Mouse (Mus musculus) G1E (cell line): ENCODE results near the gene Tlk1. TPM values are rescaled to one million over a fixed set of nuclear protein-coding genes. Genes with fewer than 3 reads are reported as not detected.

ENCODE experiments used
- ATAC-seq: 2 replicates; pipeline ENCODE4 v1.8.0; 2016; ENCODE audit warnings: mild to moderate bottlenecking; ENCODE audit not compliant: insufficient number of reproducible peaks, poor library complexity, low FRiP score, severe bottlenecking; ENCODE audit errors: extremely low read depth
- DNase-seq: peaks from one replicate; pipeline ENCODE4 v3.0.0; 2012; ENCODE audit warnings: low spot score
- H3K27me3 ChIP-seq: 2 replicates; pipeline ENCODE4 v1.6.1; 2012; ENCODE audit warnings: mild to moderate bottlenecking, low read length, inconsistent platforms; ENCODE audit not compliant: insufficient read depth
- H3K36me3 ChIP-seq: replicated peaks from 2 replicates; pipeline ENCODE3; 2012; ENCODE audit warnings: mild to moderate bottlenecking, inconsistent platforms
- H3K4me1 ChIP-seq: 2 replicates; pipeline ENCODE4 v1.6.1; 2012; ENCODE audit warnings: low read depth, low read length, inconsistent platforms, mixed read lengths; ENCODE audit not compliant: insufficient read depth
- H3K4me3 ChIP-seq: 2 replicates; pipeline ENCODE4 v1.5.1; 2012; ENCODE audit warnings: low read depth, mild to moderate bottlenecking, inconsistent platforms, low read length, moderate library complexity, mixed read lengths
- H3K9me3 ChIP-seq: replicated peaks from 2 replicates; pipeline ENCODE4 v1.6.1; 2012; ENCODE audit warnings: inconsistent platforms
- CTCF ChIP-seq: IDR thresholded peaks from 2 replicates; pipeline ENCODE4 v1.5.1; 2012; ENCODE audit warnings: low read depth, low read length, inconsistent platforms, mixed read lengths
- GATA1 ChIP-seq: IDR thresholded peaks from 2 replicates; pipeline ENCODE4 v1.6.1; 2012; ENCODE audit warnings: borderline replicate concordance, low read length, inconsistent platforms, mixed read lengths
- GATA2 ChIP-seq: IDR thresholded peaks from 2 replicates; pipeline ENCODE4 v1.6.1; 2012; ENCODE audit warnings: low read depth, low read length, inconsistent platforms, borderline replicate concordance
- POLR2AphosphoS5 ChIP-seq: IDR thresholded peaks from 2 replicates; pipeline ENCODE4 v1.6.1; 2012; ENCODE audit warnings: low read depth, low read length, inconsistent platforms; ENCODE audit not compliant: insufficient replicate concordance
- TAL1 ChIP-seq: conservative IDR thresholded peaks from 2 replicates; pipeline ENCODE4 v1.6.1; 2012; ENCODE audit warnings: low read depth, low read length, inconsistent platforms, mixed read lengths
- polyA plus RNA-seq: library from polyadenylated mRNA; stranded (reverse); fragments of >175 nt; gene quantifications from 2 replicates; pipeline ENCODE4 v1.2.3, GENCODE M21; 2012
- total RNA-seq, 2 experiments: library from RNA; stranded (forward) in 1 of 2; stranded (reverse) in 1 of 2; fragments of 200-1000 nt in 1 of 2; fragments of >200 nt in 1 of 2; fragmentation: Nextera tagmentation in 1 of 2; gene quantifications; 2 replicates each; pipeline ENCODE4 v1.2.3; 2014 to 2017

The Tlk1 gene
- total and polyA plus RNA-seq, 3 experiments = 29.3 to 132 (median 96.2) TPM

GRCm38 (mm10) chr2:70669896-70670295 lies 155.6 kb downstream of the Tlk1 start:
- H3K36me3 ChIP-seq = peaks cover 63% of the 10 kb centered on the region
- H3K4me3 ChIP-seq = no peak overlapping the region
- H3K27me3 ChIP-seq = no peaks in the 10 kb centered on the region
- no peak for DNase-seq
- no peaks in the 10 kb centered on the region for H3K9me3 ChIP-seq
- TF ChIP-seq GATA2 (no peak), CTCF (no peak), GATA1 (no peak), TAL1 (no peak), POLR2AphosphoS5 (no peak)
- peaks cover 19% of the 10 kb centered on the region; the same call in 1 of the 2 replicates for H3K4me1 ChIP-seq
- ATAC-seq = no peak

- DNase-seq (no peak), ATAC-seq (no peak)
- Histone ChIP-seq H3K27me3 (no peaks in the 10 kb centered on the region), H3K36me3 (peaks cover 63% of the 10 kb centered on the region), H3K4me1 (peaks cover 22% of the 10 kb centered on the region), H3K9me3 (no peaks in the 10 kb centered on the region), H3K4me3 (no peak overlapping the region)
- no peak for TF ChIP-seq GATA2
- TF ChIP-seq POLR2AphosphoS5 = no peak
These were observed 156.3 kb downstream of the Tlk1 start for GRCm38 (mm10) chr2:70669241-70669640.

- peaks cover 56% of the 10 kb centered on the region for H3K36me3 ChIP-seq
- TF ChIP-seq GATA1 (no peak), GATA2 (no peak), TAL1 (no peak), CTCF (no peak), POLR2AphosphoS5 (no peak)
These were observed 158.5 kb downstream of the Tlk1 start for GRCm38 (mm10) chr2:70667016-70667415.

GRCm38 (mm10) chr2:70663764-70664163 lies 161.8 kb downstream of the Tlk1 start:
- H3K4me1 ChIP-seq = peaks cover 43% of the 10 kb centered on the region

More at GRCm38 (mm10) chr2:70667016-70667415, 158.5 kb downstream of the Tlk1 start:
- Histone ChIP-seq H3K27me3 (no peaks in the 10 kb centered on the region), H3K9me3 (no peaks in the 10 kb centered on the region), H3K4me3 (no peak overlapping the region), H3K4me1 (peaks cover 42% of the 10 kb centered on the region)
- DNase-seq (no peak), ATAC-seq (no peak)

More at GRCm38 (mm10) chr2:70663764-70664163, 161.8 kb downstream of the Tlk1 start:
- H3K4me3 ChIP-seq = no peak overlapping the region
- TF ChIP-seq GATA2 (no peak), POLR2AphosphoS5 (no peak), TAL1 (no peak), CTCF (no peak), GATA1 (no peak)
- peaks cover 39% of the 10 kb centered on the region for H3K36me3 ChIP-seq
- no peak for DNase-seq
- no peaks in the 10 kb centered on the region for H3K27me3 ChIP-seq
- ATAC-seq = no peak
- no peaks in the 10 kb centered on the region for H3K9me3 ChIP-seq

Other genes with a start within 250 kb of the Tlk1 start
- gene Gorasp2, start 164.2 kb downstream of the Tlk1 start, total RNA-seq (2014; fragmentation: Nextera tagmentation) = 203 and 230 TPM in 2 replicates
- gene Gorasp2, start 164.2 kb downstream of the Tlk1 start, total RNA-seq (2017) = 45.0 and 48.4 TPM in 2 replicates
- gene Gorasp2, start 164.2 kb downstream of the Tlk1 start, polyA plus RNA-seq = 60.9 and 69.4 TPM in 2 replicates
- not detected in 2 replicates for gene Gm26558, start 163.6 kb downstream of the Tlk1 start, total RNA-seq (2014; fragmentation: Nextera tagmentation)
- gene Gm26558, start 163.6 kb downstream of the Tlk1 start, total RNA-seq (2017) = 0.44 TPM in 1 of 2 replicates, not detected in the other
- 0.05 and 0.08 TPM in 2 replicates for gene Gm26558, start 163.6 kb downstream of the Tlk1 start, polyA plus RNA-seq
- 25.7 and 26.6 TPM in 2 replicates for gene Dcaf17, start 229.6 kb upstream of the Tlk1 start, total RNA-seq (2014; fragmentation: Nextera tagmentation)
- 24.1 and 25.8 TPM in 2 replicates for gene Dcaf17, start 229.6 kb upstream of the Tlk1 start, total RNA-seq (2017)
- gene Dcaf17, start 229.6 kb upstream of the Tlk1 start, polyA plus RNA-seq = 5.1 and 6.0 TPM in 2 replicates
- gene Mettl8, start 229.9 kb upstream of the Tlk1 start, total RNA-seq (2014; fragmentation: Nextera tagmentation) = 43.4 and 53.5 TPM in 2 replicates
- gene Mettl8, start 229.9 kb upstream of the Tlk1 start, total RNA-seq (2017) = 25.5 and 25.8 TPM in 2 replicates
- gene Mettl8, start 229.9 kb upstream of the Tlk1 start, polyA plus RNA-seq = 28.7 and 40.8 TPM in 2 replicates